Mouse (Mus musculus): ENCODE data around the gene Katnal1. TPM values are rescaled to one million over a fixed set of nuclear protein-coding genes. Genes with fewer than 3 reads are reported as not detected.

Katnal1 gene
- polyA plus RNA-seq, 1 experiment from 2014 or later, result 7.0 TPM

DNA sequence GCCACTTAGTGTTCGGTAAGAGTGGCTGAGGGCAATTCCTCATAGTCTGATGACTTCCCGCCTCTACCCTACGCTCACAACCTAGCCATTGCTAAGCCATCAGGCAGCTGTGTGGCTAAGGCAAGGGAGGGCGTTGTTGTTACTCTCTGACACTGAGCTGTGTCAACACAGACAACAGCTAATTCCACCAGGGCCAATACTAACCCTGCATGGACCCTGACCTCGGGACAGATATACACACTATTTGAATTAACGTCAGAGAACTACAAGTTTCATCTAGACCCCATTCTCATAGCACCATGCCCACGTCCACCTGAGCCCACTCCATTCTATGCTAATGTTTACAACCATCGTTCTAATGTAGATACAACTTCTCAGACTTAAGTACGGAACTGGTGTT is 5.1 kb downstream of the Katnal1 start:
- no peak overlapping the region for H3K27ac ChIP-seq
- 93% methylated on average over 9 of the region's 9 CpGs for WGBS (ENCODE audit: missing documents)
- H3K4me3 ChIP-seq (ENCODE audit: inconsistent target), result no peak overlapping the region
- no peaks in the 10 kb centered on the region for H3K36me3 ChIP-seq (ENCODE audit: inconsistent target)
- no peaks in the 10 kb centered on the region for H3K79me2 ChIP-seq (ENCODE audit: inconsistent target)

DNA sequence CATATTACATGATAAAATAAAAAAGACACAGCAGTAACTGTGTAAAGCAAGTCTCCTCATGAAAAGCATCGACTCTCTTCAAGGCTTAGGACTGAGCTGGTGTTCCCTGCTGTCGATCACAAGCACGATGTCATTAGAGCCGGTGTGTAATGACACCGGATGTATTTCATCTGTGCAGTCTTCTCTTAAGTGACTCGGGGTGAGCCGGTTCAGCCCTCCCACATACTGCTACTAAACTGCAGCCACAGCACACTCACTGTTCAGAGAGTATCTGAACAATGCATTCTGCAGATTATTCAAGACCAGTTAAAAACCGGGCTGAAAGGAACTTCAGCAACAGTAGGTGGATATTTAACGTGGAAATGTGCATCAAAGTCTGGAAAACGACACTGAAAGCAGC is 5.7 kb downstream of the Katnal1 start:
- WGBS (ENCODE audit: missing documents), result 80% methylated on average over 10 of the region's 10 CpGs
- H3K27ac ChIP-seq, result no peak overlapping the region
- H3K36me3 ChIP-seq (ENCODE audit: inconsistent target), result peaks cover 3% of the 10 kb centered on the region; the same call in 1 of the 2 replicates
- H3K4me3 ChIP-seq (ENCODE audit: inconsistent target), result no peak overlapping the region
- H3K79me2 ChIP-seq (ENCODE audit: inconsistent target), result no peaks in the 10 kb centered on the region

DNA sequence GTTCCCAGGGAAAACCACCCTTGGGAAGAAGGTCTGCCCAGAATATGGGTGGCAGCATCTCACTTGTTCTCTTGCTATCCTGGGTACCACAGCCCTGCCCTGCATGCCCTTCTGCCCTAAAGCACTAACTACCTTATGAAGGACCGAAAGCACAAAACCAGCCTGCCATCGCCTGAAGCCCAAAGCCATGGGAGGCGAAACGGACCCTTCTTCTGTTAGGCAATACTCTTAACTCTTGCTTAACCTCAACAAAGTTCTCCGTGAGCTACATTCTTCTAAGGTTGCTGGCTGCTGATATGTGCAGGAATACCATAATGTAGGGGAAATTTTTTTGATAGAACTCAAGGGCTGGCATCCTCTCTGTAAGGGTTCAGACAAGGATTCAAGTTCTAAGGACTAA is 6.3 kb downstream of the Katnal1 start:
- Histone ChIP-seq H3K27ac (no peak overlapping the region), H3K79me2 (ENCODE audit: inconsistent target) (no peaks in the 10 kb centered on the region), H3K4me3 (ENCODE audit: inconsistent target) (no peak overlapping the region), H3K36me3 (ENCODE audit: inconsistent target) (peaks cover 10% of the 10 kb centered on the region; the same call in 1 of the 2 replicates)
- WGBS (ENCODE audit: missing documents), result 51% methylated on average over 5 of the region's 5 CpGs

DNA sequence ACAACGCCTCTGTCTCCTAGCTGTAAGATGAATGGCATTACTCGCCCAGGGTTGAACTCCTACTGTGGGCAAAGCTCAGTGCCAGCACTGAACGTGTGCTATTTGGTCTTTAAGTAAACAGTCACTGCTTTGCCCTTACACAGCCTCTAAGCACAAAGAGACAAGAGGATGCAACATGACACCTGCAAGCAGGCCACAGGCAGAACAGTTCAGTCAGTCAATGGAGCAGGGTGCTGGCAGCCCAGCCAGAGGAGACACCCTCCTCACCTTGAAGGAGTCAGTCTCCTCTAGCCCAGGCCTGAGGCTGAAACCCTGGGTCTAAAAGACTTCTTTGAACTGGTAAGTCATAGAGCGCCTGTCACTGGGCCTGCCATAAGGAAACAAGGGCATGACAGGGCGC is 11.1 kb downstream of the Katnal1 start:
- WGBS (ENCODE audit: missing documents), result 94% methylated on average over 5 of the region's 5 CpGs
- H3K36me3 ChIP-seq (ENCODE audit: inconsistent target), result peaks cover 18% of the 10 kb centered on the region; the same call in 1 of the 2 replicates
- H3K79me2 ChIP-seq (ENCODE audit: inconsistent target), result no peaks in the 10 kb centered on the region

DNA sequence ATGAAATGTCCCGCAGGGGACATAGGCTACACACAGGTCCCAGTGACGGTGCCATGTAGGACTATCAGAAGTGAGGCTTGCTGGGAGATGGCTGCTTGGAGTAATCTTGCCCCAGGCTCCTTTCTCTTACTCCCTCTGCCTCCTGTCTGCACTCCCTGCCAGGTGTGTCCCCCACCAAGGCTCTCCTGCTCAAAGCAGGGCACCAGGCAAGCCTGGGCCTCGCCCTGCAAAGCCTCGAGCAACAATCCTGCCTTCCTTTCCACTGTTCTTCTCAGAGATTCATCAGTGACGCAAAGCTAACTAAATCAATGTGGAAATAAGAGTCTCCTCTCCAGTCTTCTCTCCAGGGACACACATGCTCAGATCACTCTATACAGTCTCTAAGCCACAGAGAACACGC is 12.3 kb downstream of the Katnal1 start:
- Histone ChIP-seq H3K4me3 (ENCODE audit: inconsistent target) (no peak overlapping the region), H3K36me3 (ENCODE audit: inconsistent target) (peaks cover 18% of the 10 kb centered on the region; the same call in 1 of the 2 replicates), H3K27ac (no peak overlapping the region), H3K79me2 (ENCODE audit: inconsistent target) (no peaks in the 10 kb centered on the region)
- WGBS (ENCODE audit: missing documents), result 95% methylated on average over 6 of the region's 6 CpGs

More for the DNA sequence above, 11.1 kb downstream of the Katnal1 start:
- Histone ChIP-seq H3K4me3 (ENCODE audit: inconsistent target) (no peak overlapping the region), H3K27ac (no peak overlapping the region)

DNA sequence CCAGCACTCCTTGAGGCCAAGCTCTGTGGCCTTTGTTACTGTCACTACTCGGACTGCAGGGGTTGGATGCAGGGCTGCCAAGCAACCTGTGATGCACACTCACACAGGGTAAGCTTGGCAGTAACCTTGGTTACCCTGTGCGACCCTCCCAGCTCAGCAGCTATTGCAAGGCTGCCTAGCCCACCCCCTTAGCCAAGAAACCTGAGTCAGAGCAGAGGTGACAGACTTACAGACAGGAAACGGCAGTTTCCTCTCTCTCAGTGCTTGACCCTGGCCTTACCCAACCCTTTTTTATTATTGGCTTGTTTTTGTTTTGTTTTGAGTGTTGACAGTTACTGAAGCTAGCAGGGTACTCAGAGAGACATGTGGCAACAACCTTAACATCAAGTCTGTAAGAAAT is 16.9 kb downstream of the Katnal1 start:
- peaks cover 8% of the 10 kb centered on the region; the same call in 1 of the 2 replicates for H3K36me3 ChIP-seq (ENCODE audit: inconsistent target)
- no peak overlapping the region for H3K27ac ChIP-seq
- WGBS (ENCODE audit: missing documents), result 29% methylated on average over 3 of the region's 3 CpGs

DNA sequence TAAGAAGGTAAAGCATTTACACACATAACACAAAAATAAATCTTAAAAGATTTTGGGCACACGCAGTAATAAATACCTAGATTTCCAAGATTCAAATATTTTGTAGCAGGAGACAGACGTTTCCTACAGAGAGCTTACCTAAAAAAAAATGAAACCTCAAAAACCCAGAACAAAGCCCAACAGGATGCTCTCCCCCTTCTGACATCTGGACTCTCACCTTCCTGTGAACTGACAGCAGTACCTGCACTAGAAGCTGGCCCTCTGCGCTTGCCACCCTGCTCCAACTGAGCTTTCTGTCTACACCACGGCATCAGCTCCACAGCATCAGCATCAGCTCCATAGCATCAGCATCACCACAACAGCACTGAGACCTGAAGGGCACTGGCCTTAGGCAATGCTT is 19.1 kb downstream of the Katnal1 start:
- H3K36me3 ChIP-seq (ENCODE audit: inconsistent target), result no peaks in the 10 kb centered on the region
- no peak overlapping the region for H3K4me3 ChIP-seq (ENCODE audit: inconsistent target)
- 65% methylated on average over 4 of the region's 4 CpGs for WGBS (ENCODE audit: missing documents)
- no peaks in the 10 kb centered on the region for H3K79me2 ChIP-seq (ENCODE audit: inconsistent target)
- no peak overlapping the region for H3K27ac ChIP-seq

More for the DNA sequence above, 16.9 kb downstream of the Katnal1 start:
- Histone ChIP-seq H3K4me3 (ENCODE audit: inconsistent target) (no peak overlapping the region), H3K79me2 (ENCODE audit: inconsistent target) (no peaks in the 10 kb centered on the region)

DNA sequence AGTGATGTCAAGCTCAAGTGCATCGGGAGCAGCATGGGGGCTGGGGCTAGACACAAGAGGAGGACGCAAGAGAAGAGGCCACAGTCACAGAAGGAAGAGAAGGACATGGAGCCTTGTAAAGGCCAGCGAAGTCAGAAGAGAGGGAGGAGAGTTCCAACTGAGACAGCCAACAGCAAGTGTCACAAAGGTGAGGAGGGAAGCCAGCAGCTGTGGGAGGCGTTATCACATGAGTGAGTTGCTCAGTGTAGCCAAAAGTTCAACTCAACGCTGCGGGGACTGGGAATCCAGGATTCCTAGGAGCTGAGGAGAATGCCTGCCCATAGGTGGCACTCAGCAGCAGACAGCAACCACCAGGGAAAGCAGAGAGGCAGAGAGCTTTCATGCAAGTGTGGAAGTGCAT is 19.7 kb downstream of the Katnal1 start:
- WGBS (ENCODE audit: missing documents), result 87% methylated on average over 6 of the region's 6 CpGs
- Histone ChIP-seq H3K4me3 (ENCODE audit: inconsistent target) (no peak overlapping the region), H3K36me3 (ENCODE audit: inconsistent target) (no peaks in the 10 kb centered on the region), H3K79me2 (ENCODE audit: inconsistent target) (no peaks in the 10 kb centered on the region), H3K27ac (no peak overlapping the region)

DNA sequence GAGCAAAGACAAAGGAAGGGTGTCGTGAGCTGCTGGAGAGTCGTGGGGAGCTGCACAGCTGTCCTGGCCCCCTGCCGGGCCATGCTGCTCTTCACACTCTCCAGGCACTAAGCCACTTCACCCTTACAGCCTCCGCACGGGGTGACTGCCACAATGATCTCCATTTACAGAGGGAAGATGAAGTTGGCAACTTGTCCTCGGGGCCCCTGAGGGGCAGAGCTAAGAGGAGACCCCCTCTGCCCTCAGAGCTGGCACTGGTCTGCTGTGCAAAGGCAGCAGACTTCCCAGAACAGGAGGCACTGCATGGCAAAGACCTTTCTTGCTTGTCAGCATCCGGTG is 20.1 kb downstream of the Katnal1 start:
- 82% methylated on average over 7 of the region's 7 CpGs for whole genome bisulfite sequencing (ENCODE audit: missing documents)
- no peak overlapping the region for H3K27ac ChIP-seq
- H3K79me2 ChIP-seq (ENCODE audit: inconsistent target), result no peaks in the 10 kb centered on the region
- no peak overlapping the region for H3K4me3 ChIP-seq (ENCODE audit: inconsistent target)
- H3K36me3 ChIP-seq (ENCODE audit: inconsistent target), result no peaks in the 10 kb centered on the region

DNA sequence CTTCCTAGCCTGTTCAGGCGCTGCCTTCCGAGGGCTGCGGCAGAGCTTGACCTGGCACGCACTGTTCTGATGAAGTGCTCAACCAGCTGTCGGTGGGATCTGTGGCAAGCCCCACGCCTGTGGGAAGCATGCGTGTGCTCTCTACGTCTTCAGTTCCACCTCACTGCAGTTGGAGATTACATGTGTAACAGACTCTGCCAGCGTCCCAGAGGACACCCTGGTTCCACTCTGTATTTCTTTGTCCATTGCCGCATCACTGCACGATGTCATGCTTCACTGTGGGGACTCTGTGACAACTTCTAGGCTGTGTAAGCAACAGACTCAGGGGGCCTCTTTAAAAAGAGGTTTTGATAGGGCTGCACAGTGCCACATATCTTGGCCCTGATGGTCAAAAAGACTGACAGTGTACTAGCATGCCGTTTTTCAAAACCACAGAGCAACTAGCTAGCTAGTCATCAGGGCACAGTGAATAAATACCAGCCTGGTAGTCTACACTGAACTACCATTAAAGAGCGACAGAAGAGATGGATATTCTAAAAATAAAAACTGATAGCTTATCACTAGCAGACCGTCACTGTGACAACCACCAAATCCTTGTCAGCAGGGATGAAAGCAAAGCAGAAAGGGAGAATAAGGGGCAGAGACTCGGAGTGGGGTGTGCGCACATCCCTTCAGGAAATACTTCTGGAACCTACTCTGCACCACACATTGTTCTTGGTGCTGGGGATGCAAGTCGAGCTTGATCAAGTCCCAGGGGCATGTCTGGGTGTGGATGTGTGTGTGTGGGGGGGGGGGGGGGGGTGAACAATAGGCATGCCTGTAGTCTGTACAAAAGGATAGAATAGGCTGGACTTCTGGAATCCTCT is 20.7 kb downstream of the Katnal1 start:
- H3K36me3 ChIP-seq (ENCODE audit: inconsistent target), result no peaks in the 10 kb centered on the region
- H3K79me2 ChIP-seq (ENCODE audit: inconsistent target), result no peaks in the 10 kb centered on the region
- WGBS (ENCODE audit: missing documents), result 86% methylated on average over 17 of the region's 17 CpGs
- H3K4me3 ChIP-seq (ENCODE audit: inconsistent target), result no peak overlapping the region
- H3K27ac ChIP-seq, result no peak overlapping the region

DNA sequence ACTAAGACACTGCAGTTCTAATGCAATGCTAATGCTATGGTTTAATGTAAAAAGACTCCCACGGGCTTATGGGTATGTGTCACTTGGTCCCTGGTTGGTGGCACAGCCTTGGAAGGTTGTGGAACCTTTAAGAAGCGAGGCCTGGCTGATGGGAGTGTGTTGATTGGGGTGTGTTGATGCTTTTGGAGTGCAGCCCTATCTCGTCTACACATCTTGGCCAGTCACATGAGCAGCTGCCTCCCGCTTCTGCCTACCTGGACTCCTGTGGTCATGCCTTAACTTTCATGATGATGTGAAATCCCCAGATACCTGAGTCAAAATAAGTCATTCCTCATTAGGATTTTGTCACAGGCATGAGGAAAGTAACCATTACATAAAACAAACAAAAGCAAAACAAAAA is 22.8 kb downstream of the Katnal1 start:
- no peaks in the 10 kb centered on the region for H3K79me2 ChIP-seq (ENCODE audit: inconsistent target)
- H3K36me3 ChIP-seq (ENCODE audit: inconsistent target), result no peaks in the 10 kb centered on the region
- WGBS (ENCODE audit: missing documents), result 88% methylated on average over 4 of the region's 4 CpGs
- no peak overlapping the region for H3K27ac ChIP-seq
- H3K4me3 ChIP-seq (ENCODE audit: inconsistent target), result no peak overlapping the region

DNA sequence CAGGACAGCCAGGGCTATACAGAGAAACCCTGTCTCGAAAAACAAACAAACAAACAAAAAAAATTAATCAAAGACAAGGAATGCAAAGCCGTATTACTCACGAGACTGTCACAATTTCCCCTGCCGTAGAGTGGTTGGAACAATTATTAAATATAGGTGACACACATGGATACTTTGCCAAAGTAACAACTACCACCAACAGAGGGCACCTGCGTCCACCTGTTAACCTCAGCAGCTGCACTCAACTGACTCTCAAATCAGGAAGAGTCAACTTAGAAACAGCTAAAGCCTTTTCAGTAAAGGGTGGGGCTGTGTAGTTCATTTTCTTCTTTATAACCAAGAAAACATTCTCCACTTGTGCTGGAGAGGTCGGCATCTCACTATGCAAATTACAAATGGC is 24.3 kb downstream of the Katnal1 start:
- H3K4me3 ChIP-seq (ENCODE audit: inconsistent target), result no peak overlapping the region
- no peak overlapping the region for H3K27ac ChIP-seq
- WGBS (ENCODE audit: missing documents), result 74% methylated on average over 6 of the region's 6 CpGs
- H3K79me2 ChIP-seq (ENCODE audit: inconsistent target), result no peaks in the 10 kb centered on the region
- H3K36me3 ChIP-seq (ENCODE audit: inconsistent target), result no peaks in the 10 kb centered on the region

DNA sequence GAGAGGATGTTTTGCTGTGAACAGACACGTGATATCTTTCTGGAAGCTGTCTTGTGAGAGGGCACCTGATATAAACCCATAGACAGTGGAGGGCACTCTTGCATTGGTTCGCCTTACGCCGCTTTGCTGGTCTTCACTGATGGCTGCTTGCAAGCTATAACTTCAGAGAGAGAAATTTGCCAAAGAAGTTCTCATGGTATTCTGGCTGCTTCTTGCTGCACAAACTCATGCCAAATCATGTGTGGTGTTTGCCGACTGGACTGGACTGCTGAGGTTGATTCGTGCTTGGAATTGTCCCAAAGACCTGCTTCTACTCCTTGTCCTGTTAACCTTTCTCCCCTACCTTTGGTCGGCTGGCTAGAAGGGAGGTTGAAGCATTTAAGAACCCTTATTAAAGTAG is 29.8 kb downstream of the Katnal1 start:
- H3K36me3 ChIP-seq (ENCODE audit: inconsistent target), result no peaks in the 10 kb centered on the region
- WGBS (ENCODE audit: missing documents), result 97% methylated on average over 7 of the region's 7 CpGs
- no peak overlapping the region for H3K4me3 ChIP-seq (ENCODE audit: inconsistent target)
- no peak overlapping the region for H3K27ac ChIP-seq
- no peaks in the 10 kb centered on the region for H3K79me2 ChIP-seq (ENCODE audit: inconsistent target)

DNA sequence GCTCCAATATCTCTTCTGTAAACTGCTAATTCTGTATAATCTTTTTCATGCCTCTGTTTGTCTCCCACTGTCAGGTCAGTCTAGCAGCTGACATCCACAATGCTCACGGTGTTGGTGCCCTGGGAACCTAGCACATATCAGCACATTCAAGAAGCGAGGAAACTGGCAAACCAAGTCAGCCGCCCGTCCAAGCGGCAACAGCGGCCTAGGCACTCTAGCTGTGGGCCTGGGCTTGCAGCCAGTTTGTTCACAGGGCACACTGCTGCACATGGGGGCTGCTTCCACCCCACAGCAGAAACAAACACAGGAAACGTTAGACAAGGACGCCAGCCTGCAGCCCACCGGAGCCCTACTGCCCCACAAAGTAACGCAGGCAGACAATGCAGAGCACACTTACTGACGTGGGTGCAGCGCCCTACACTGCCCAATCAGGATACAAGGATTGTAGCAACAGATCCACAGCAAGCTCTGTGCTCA is 31.1 kb downstream of the Katnal1 start:
- H3K4me3 ChIP-seq (ENCODE audit: inconsistent target), result no peak overlapping the region
- no peaks in the 10 kb centered on the region for H3K79me2 ChIP-seq (ENCODE audit: inconsistent target)
- 0 out of 2 replicates have a peak, but pooled peaks cover 5% of the 10 kb centered on the region for H3K36me3 ChIP-seq (ENCODE audit: inconsistent target)
- WGBS (ENCODE audit: missing documents), result 50% methylated on average over 11 of the region's 12 CpGs
- no peak overlapping the region for H3K27ac ChIP-seq

DNA sequence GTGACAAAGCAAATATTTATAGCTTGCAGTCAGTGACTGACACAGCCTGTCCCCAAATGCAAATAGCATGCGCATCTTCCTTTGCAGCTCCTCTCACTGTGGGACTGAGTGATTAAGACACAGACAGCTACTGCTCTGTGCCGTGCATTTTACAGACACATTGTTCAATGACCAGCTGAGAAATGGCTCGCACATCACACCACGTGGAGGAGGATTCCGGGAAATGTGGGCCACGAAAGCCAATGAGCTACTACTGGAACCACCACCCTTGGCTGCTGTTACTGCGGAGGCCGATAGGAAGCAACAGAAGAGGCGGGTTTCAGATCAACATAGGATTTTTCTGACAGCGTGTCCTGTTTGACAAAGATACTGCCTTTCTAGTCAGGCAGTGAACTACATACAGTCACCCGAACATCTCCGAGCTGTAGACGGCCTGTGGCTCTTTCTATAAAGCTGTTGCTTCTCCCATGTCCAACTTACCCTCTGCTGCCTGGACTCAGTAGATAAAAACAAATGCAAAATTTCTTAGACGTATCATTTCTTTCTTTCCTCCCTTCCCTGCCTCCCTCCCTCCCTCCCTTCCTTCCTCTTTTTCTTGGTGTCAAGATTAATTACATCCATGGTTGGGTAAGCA is 31.9 kb downstream of the Katnal1 start:
- H3K4me3 ChIP-seq (ENCODE audit: inconsistent target), result no peak overlapping the region
- 0 out of 2 replicates have a peak, but pooled peaks cover 6% of the 10 kb centered on the region for H3K36me3 ChIP-seq (ENCODE audit: inconsistent target)
- no peak overlapping the region for H3K27ac ChIP-seq
- 33% methylated on average over 14 of the region's 14 CpGs for whole genome bisulfite sequencing (ENCODE audit: missing documents)
- no peaks in the 10 kb centered on the region for H3K79me2 ChIP-seq (ENCODE audit: inconsistent target)

Measured in macrophage (primary cell).